Mouse (Mus musculus) myocyte (in vitro differentiated cells): ENCODE measurements around the gene Rnf215. TPM values are rescaled to one million over a fixed set of nuclear protein-coding genes. Genes with fewer than 3 reads are reported as not detected.
A peak's percentile ranks its signal among the peaks of the same experiment; 100 is the strongest.
"Not testable (repeated sequence)": the region's sequence is repeated elsewhere in the genome, so short reads cannot be mapped to it uniquely, and the experiment has no call there.

Experiments
- H3K27me3 ChIP-seq: one replicate; pipeline ENCODE4 v1.6.1; 2011; ENCODE audit not compliant: control insufficient read depth, insufficient read depth, insufficient read length
- H3K36me3 ChIP-seq: one replicate; pipeline ENCODE4 v1.6.1; 2011; ENCODE audit not compliant: control insufficient read depth, insufficient read depth
- H3K4me2 ChIP-seq: one replicate; pipeline ENCODE4 v1.6.1; 2011; ENCODE audit warnings: low read depth, control low read depth
- H3K4me3 ChIP-seq: one replicate; pipeline ENCODE4 v1.5.1; 2011; ENCODE audit warnings: mild to moderate bottlenecking, control low read depth, moderate library complexity
- H3K79me2 ChIP-seq: one replicate; pipeline ENCODE4 v1.6.1; 2011; ENCODE audit not compliant: control insufficient read depth, insufficient read depth
- H3ac ChIP-seq: one replicate; pipeline ENCODE4 v1.6.1; 2011; ENCODE audit not compliant: control insufficient read depth, insufficient read length
- CEBPB ChIP-seq: IDR thresholded peaks from 2 replicates; pipeline ENCODE4 v1.6.1; 2011; ENCODE audit warnings: mild to moderate bottlenecking, moderate library complexity; ENCODE audit not compliant: poor library complexity, insufficient read depth, severe bottlenecking
- E2F4 ChIP-seq: IDR thresholded peaks from one replicate; pipeline ENCODE4 v1.6.1; 2011; ENCODE audit warnings: mild to moderate bottlenecking, control low read depth, moderate library complexity; ENCODE audit not compliant: insufficient read depth
- MAX ChIP-seq: IDR thresholded peaks from one replicate; pipeline ENCODE4 v1.6.1; 2011; ENCODE audit warnings: low read depth, mild to moderate bottlenecking, control low read depth
- MYOD1 ChIP-seq, 3 experiments: IDR thresholded peaks; one replicate each; pipeline ENCODE4 v1.6.1; 2011; ENCODE audit warnings: control low read depth in 2 of 3, low read depth in 2 of 3, mild to moderate bottlenecking in 2 of 3, moderate library complexity in 1 of 3; ENCODE audit not compliant: insufficient read length in 2 of 3, control insufficient read depth in 1 of 3
- MYOG ChIP-seq, 3 experiments: IDR thresholded peaks; one replicate each; pipeline ENCODE4 v1.6.1; 2011; ENCODE audit warnings: control low read depth in 2 of 3, low read depth in 2 of 3, mild to moderate bottlenecking in 2 of 3; ENCODE audit not compliant: insufficient read length in 2 of 3, control insufficient read depth in 1 of 3, insufficient read depth in 1 of 3
- POLR2A ChIP-seq: IDR thresholded peaks from one replicate; pipeline ENCODE4 v1.6.1; 2011; ENCODE audit warnings: low read depth, mild to moderate bottlenecking, control low read depth, moderate library complexity; ENCODE audit not compliant: insufficient read length
- POLR2AphosphoS2 ChIP-seq: IDR thresholded peaks from one replicate; pipeline ENCODE4 v1.6.1; 2011; ENCODE audit warnings: low read depth, control low read depth; ENCODE audit not compliant: insufficient read length
- REST ChIP-seq: IDR thresholded peaks from one replicate; pipeline ENCODE4 v1.6.1; 2011; ENCODE audit warnings: mild to moderate bottlenecking, control low read depth, moderate library complexity; ENCODE audit not compliant: insufficient read depth, insufficient read length
- SRF ChIP-seq: IDR thresholded peaks from one replicate; pipeline ENCODE4 v1.6.1; 2011; ENCODE audit warnings: low read depth; ENCODE audit not compliant: control insufficient read depth, insufficient read length
- TCF12 ChIP-seq: IDR thresholded peaks from one replicate; pipeline ENCODE4 v1.6.1; 2011; ENCODE audit warnings: mild to moderate bottlenecking, control low read depth; ENCODE audit not compliant: poor library complexity, insufficient read depth, severe bottlenecking
- TCF3 ChIP-seq: IDR thresholded peaks from one replicate; pipeline ENCODE4 v1.6.1; 2011; ENCODE audit warnings: low read depth, control low read depth; ENCODE audit not compliant: insufficient read length
- USF1 ChIP-seq: IDR thresholded peaks from one replicate; pipeline ENCODE4 v1.6.1; 2011; ENCODE audit warnings: low read depth, mild to moderate bottlenecking, control low read depth, moderate library complexity
- polyA plus RNA-seq: library from polyadenylated mRNA; unstranded; fragments of >200 nt; fragmentation: generic; extraction: Trizol; gene quantifications from one replicate; pipeline ENCODE4 v1.2.1, GENCODE M21; 2012; ENCODE audit warnings: missing spikeins

Gene Rnf215
- polyA plus RNA-seq, 1 experiment, result 18.1 TPM

DNA sequence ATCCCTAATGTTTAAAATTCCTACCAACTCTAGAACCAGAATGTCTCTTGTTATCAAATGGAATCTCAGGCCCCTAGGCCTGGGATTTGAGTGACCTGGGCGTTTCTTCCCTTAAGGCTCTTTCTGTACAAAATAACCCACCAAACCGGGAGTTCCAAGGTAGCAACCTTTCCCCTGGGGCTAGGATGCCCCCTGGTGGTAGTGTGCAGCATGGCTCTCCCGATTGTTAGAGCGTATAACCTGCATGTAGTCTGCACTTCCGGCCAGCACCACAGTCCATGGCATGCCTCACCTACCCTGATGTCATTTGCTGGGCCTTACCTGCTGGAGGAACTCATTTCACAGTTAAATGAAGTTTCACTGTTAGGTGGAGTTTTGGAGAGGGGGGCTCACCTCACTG is 11.1 kb upstream of the Rnf215 start:
- Histone ChIP-seq H3K36me3 (no peaks in the 10 kb centered on the region), H3K27me3 (no peaks in the 10 kb centered on the region), H3ac (no peak overlapping the region), H3K4me2 (no peak overlapping the region), H3K4me3 (no peak overlapping the region), H3K79me2 (no peaks in the 10 kb centered on the region)
- TF ChIP-seq POLR2A (no peak), USF1 (no peak)

DNA sequence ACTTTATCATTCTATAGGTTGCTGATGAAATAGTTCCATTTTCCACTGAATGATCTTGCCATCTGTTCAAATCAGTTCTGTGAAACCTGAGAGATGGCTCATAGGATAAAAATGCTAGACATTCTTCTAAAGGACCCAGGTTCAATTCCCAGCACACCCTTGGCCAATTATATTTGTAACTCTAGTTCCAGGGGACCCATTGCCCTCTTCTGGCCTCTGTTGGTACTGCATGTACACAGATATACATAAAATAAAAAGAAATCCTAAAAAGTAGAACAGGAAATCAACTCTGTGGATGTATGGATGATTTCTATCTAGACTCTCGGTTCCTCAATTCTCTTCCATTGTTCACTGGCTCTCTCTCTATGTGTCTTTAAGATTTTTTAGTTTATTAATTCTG is 7.9 kb upstream of the Rnf215 start:
- Histone ChIP-seq H3K4me2 (no peak overlapping the region), H3ac (no peak overlapping the region), H3K79me2 (no peaks in the 10 kb centered on the region), H3K27me3 (no peaks in the 10 kb centered on the region), H3K36me3 (no peaks in the 10 kb centered on the region), H3K4me3 (no peak overlapping the region)
- no peak for TF ChIP-seq SRF
- no peak for TF ChIP-seq POLR2AphosphoS2
- no peak for TF ChIP-seq MYOD1 (IDR thresholded peaks at IDR 0.05; ENCODE audit: control insufficient read depth in 1 of 3, insufficient read length in 2 of 3, low read depth in 2 of 3)
- TF ChIP-seq MYOG (IDR thresholded peaks at IDR 0.05; ENCODE audit: control insufficient read depth in 1 of 3, insufficient read depth in 1 of 3, insufficient read length in 2 of 3, low read depth in 2 of 3), result no peak
- TF ChIP-seq USF1, result no peak
- no peak for TF ChIP-seq POLR2A
- TF ChIP-seq CEBPB, result no peak
- TF ChIP-seq TCF12, result no peak
- TF ChIP-seq REST, result no peak
- no peak for TF ChIP-seq TCF3
- no peak for TF ChIP-seq E2F4
- TF ChIP-seq MAX, result no peak

DNA sequence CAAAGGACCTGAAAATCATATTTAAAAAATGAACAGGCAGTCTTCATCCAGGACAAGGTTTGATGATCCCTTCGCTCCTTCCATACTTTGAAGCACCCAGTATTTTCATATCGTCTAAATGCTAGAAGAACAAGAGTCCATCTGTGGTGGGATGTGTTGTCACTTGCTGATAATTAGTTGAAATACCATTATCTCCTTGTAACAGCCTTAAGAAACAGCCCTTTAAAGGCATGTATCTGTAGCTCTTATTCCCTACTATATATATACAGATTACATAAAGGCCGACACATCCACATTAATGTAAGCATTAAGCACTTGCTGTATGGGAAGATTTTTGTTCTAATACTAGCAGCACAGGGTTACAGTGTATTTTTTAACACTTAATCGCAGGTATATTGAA is 6.5 kb upstream of the Rnf215 start:
- not testable (repeated sequence) for H3K4me2 ChIP-seq, H3K4me3 ChIP-seq, H3ac ChIP-seq, H3K27me3 ChIP-seq, H3K36me3 ChIP-seq, H3K79me2 ChIP-seq

DNA sequence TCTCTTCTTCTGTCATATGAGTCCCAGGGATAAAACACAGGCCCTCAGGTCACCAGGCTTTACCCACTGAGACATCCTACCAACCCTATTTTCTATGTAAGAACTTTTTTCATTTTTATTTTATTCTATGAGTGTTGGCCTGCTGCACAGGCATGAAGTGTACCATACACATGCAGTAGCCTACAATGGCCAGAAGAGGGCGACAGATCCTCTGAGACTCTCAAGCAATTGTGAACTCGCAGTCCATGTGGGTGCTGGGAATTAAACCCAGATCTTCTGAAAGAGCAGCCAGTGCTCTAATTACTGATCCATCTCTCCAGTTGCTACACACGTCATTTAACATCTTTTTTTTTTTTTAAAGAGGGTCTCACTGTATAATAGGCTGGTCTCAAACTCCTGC is 1.6 kb upstream of the Rnf215 start:
- Histone ChIP-seq H3K4me2 (no peak overlapping the region), H3ac (no peak overlapping the region), H3K36me3 (no peaks in the 10 kb centered on the region), H3K27me3 (no peaks in the 10 kb centered on the region), H3K4me3 (no peak overlapping the region), H3K79me2 (no peaks in the 10 kb centered on the region)
- TF ChIP-seq USF1 (no peak), MYOG (IDR thresholded peaks at IDR 0.05; ENCODE audit: control insufficient read depth in 1 of 3, insufficient read depth in 1 of 3, insufficient read length in 2 of 3, low read depth in 2 of 3) (no peak), TCF12 (no peak), POLR2A (no peak), MAX (no peak), SRF (no peak), REST (no peak)

DNA sequence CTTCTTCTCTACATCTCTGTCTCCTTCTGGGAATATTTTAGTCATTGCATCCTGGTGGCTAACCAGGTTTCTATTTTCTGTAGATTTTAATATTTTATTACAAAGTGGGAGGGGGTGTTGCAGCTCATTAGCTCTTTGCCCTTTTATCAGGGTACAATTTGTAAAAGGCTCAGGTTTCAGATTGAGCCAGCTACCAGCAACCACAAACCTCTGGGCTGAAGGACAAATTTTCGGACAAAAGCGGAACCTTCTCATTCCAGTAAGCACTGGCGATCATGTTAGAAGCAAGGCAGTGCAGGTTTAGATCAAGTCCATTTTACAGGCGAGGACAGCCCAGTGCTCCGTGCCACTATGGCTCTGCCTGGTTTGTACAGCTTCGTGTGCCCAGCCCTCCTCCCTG is 602 bp upstream of the Rnf215 start:
- TF ChIP-seq MYOD1 (IDR thresholded peaks at IDR 0.05; ENCODE audit: control insufficient read depth in 1 of 3, insufficient read length in 2 of 3, low read depth in 2 of 3) (no peak), USF1 (no peak), SRF (no peak), TCF3 (no peak), REST (no peak), POLR2AphosphoS2 (no peak), POLR2A (no peak), MAX (no peak), TCF12 (no peak), CEBPB (no peak), MYOG (IDR thresholded peaks at IDR 0.05; ENCODE audit: control insufficient read depth in 1 of 3, insufficient read depth in 1 of 3, insufficient read length in 2 of 3, low read depth in 2 of 3) (no peak), E2F4 (no peak)
- H3K36me3 ChIP-seq, result no peaks in the 10 kb centered on the region
- no peaks in the 10 kb centered on the region for H3K27me3 ChIP-seq
- peak overlapping the region; percentile 55 for H3K4me2 ChIP-seq
- H3ac ChIP-seq, result peak overlapping the region; percentile 46
- H3K4me3 ChIP-seq, result peak overlapping the region; percentile 54
- no peaks in the 10 kb centered on the region for H3K79me2 ChIP-seq

DNA sequence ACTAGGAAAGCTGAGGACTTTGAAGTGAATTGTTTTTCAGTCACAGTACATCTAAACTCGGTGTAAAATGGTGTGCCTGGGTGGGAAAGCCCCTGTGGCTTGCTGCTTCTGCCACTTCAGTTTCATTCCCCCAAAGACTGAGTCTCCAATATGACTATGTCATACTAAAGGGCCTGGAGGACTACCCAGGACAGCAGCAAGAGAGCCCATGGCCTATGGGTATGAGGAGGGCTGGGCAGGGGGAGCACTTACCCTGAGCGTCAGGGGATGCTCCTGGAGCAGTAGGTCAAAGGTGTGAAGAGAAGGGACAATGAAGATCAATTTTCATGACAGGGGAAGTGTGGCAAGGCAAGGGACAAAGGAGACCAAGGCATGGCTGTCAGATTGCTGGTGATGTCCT is 4.0 kb downstream of the Rnf215 start:
- peaks cover 17% of the 10 kb centered on the region for H3K36me3 ChIP-seq
- no peak overlapping the region for H3K4me2 ChIP-seq

More for the DNA sequence above, 4.0 kb downstream of the Rnf215 start:
- no peaks in the 10 kb centered on the region for H3K79me2 ChIP-seq
- no peak overlapping the region for H3ac ChIP-seq
- no peaks in the 10 kb centered on the region for H3K27me3 ChIP-seq
- no peak for TF ChIP-seq TCF12
- TF ChIP-seq REST, result no peak
- no peak for TF ChIP-seq MAX
- no peak for TF ChIP-seq E2F4
- no peak for TF ChIP-seq MYOG (IDR thresholded peaks at IDR 0.05; ENCODE audit: control insufficient read depth in 1 of 3, insufficient read depth in 1 of 3, insufficient read length in 2 of 3, low read depth in 2 of 3)
- no peak for TF ChIP-seq USF1
- TF ChIP-seq POLR2A, result no peak
- TF ChIP-seq TCF3, result no peak
- no peak overlapping the region for H3K4me3 ChIP-seq
